Mouse (Mus musculus): Measurements from ENCODE around the gene Gucy1b2. TPM values are rescaled to one million over a fixed set of nuclear protein-coding genes. Genes with fewer than 3 reads are reported as not detected.

Gucy1b2 gene
- total and polyA plus RNA-seq, 2 experiments from 2014 or later: 0.04 TPM; not detected in 1

GRCm38 (mm10) chr14:62437806-62438205 lies 18.3 kb downstream of the Gucy1b2 start:
- ATAC-seq (ENCODE audit: insufficient read depth, low read depth) (no peak), DNase-seq (ENCODE audit: low spot score) (no peak)
- Histone ChIP-seq H3K36me3 (replicated peaks; ENCODE audit: control insufficient read depth, insufficient read depth, low read length) (no peaks in the 10 kb centered on the region), H3K4me1 (ENCODE audit: control insufficient read depth, insufficient read depth) (no peaks in the 10 kb centered on the region), H3K9ac (replicated peaks; ENCODE audit: low read depth, low read length) (no peak overlapping the region), H3K4me3 (ENCODE audit: low read depth, low read length) (no peak overlapping the region), H3K4me2 (ENCODE audit: low read depth, low read length) (no peak overlapping the region), H3K27me3 (ENCODE audit: control insufficient read depth, insufficient read depth, low read length) (no peaks in the 10 kb centered on the region), H3K9me3 (replicated peaks; ENCODE audit: control insufficient read depth, low read length) (no peaks in the 10 kb centered on the region), H3K27ac (ENCODE audit: low read depth) (no peak overlapping the region)
- WGBS: 83% methylated on average over 2 of the region's 2 CpGs
- TF ChIP-seq EP300 (IDR thresholded peaks at IDR 0.05; ENCODE audit: low read depth) (no peak), CTCF (IDR thresholded peaks at IDR 0.05; ENCODE audit: low read depth) (no peak)

- Histone ChIP-seq H3K4me3 (ENCODE audit: low read depth, low read length) (no peak overlapping the region), H3K9me3 (replicated peaks; ENCODE audit: control insufficient read depth, low read length) (no peaks in the 10 kb centered on the region), H3K9ac (replicated peaks; ENCODE audit: low read depth, low read length) (no peak overlapping the region), H3K27ac (ENCODE audit: low read depth) (no peak overlapping the region), H3K36me3 (replicated peaks; ENCODE audit: control insufficient read depth, insufficient read depth, low read length) (no peaks in the 10 kb centered on the region), H3K4me1 (ENCODE audit: control insufficient read depth, insufficient read depth) (no peaks in the 10 kb centered on the region), H3K27me3 (ENCODE audit: control insufficient read depth, insufficient read depth, low read length) (no peaks in the 10 kb centered on the region), H3K4me2 (ENCODE audit: low read depth, low read length) (no peak overlapping the region)
- no peak for ATAC-seq (ENCODE audit: insufficient read depth, low read depth)
- DNase-seq (ENCODE audit: low spot score): no peak
- TF ChIP-seq CTCF (IDR thresholded peaks at IDR 0.05; ENCODE audit: low read depth) (no peak), EP300 (IDR thresholded peaks at IDR 0.05; ENCODE audit: low read depth) (no peak)
- 61% methylated on average over 2 of the region's 2 CpGs for WGBS
These were observed 30.8 kb downstream of the Gucy1b2 start for GRCm38 (mm10) chr14:62425277-62425691.

- Histone ChIP-seq H3K9ac (replicated peaks; ENCODE audit: low read depth, low read length) (no peak overlapping the region), H3K36me3 (replicated peaks; ENCODE audit: control insufficient read depth, insufficient read depth, low read length) (no peaks in the 10 kb centered on the region), H3K9me3 (replicated peaks; ENCODE audit: control insufficient read depth, low read length) (no peaks in the 10 kb centered on the region), H3K4me2 (ENCODE audit: low read depth, low read length) (no peak overlapping the region), H3K27ac (ENCODE audit: low read depth) (no peak overlapping the region), H3K4me3 (ENCODE audit: low read depth, low read length) (no peak overlapping the region), H3K4me1 (ENCODE audit: control insufficient read depth, insufficient read depth) (peaks cover 5% of the 10 kb centered on the region; the same call in 1 of the 2 replicates), H3K27me3 (ENCODE audit: control insufficient read depth, insufficient read depth, low read length) (no peaks in the 10 kb centered on the region)
- TF ChIP-seq EP300 (IDR thresholded peaks at IDR 0.05; ENCODE audit: low read depth): no peak
- TF ChIP-seq CTCF (IDR thresholded peaks at IDR 0.05; ENCODE audit: low read depth): no peak
- WGBS: 60% methylated on average over 4 of the region's 4 CpGs
- no peak for DNase-seq (ENCODE audit: low spot score)
- ATAC-seq (ENCODE audit: insufficient read depth, low read depth): no peak
These were observed 33.8 kb downstream of the Gucy1b2 start for GRCm38 (mm10) chr14:62422265-62422664.

- H3K9ac ChIP-seq (replicated peaks; ENCODE audit: low read depth, low read length): no peak overlapping the region
- H3K4me1 ChIP-seq (ENCODE audit: control insufficient read depth, insufficient read depth): peaks cover 14% of the 10 kb centered on the region; the same call in 1 of the 2 replicates
- no peak overlapping the region for H3K27ac ChIP-seq (ENCODE audit: low read depth)
- no peaks in the 10 kb centered on the region for H3K27me3 ChIP-seq (ENCODE audit: control insufficient read depth, insufficient read depth, low read length)
- no peaks in the 10 kb centered on the region for H3K9me3 ChIP-seq (replicated peaks; ENCODE audit: control insufficient read depth, low read length)
- no peaks in the 10 kb centered on the region for H3K36me3 ChIP-seq (replicated peaks; ENCODE audit: control insufficient read depth, insufficient read depth, low read length)
- H3K4me2 ChIP-seq (ENCODE audit: low read depth, low read length): no peak overlapping the region
- 81% methylated on average over 3 of the region's 3 CpGs for WGBS
- no peak for ATAC-seq (ENCODE audit: insufficient read depth, low read depth)
- DNase-seq (ENCODE audit: low spot score): no peak
- no peak for TF ChIP-seq EP300 (IDR thresholded peaks at IDR 0.05; ENCODE audit: low read depth)
- TF ChIP-seq CTCF (IDR thresholded peaks at IDR 0.05; ENCODE audit: low read depth): no peak
- no peak overlapping the region for H3K4me3 ChIP-seq (ENCODE audit: low read depth, low read length)
These were observed 38.6 kb downstream of the Gucy1b2 start for GRCm38 (mm10) chr14:62417501-62417900.

- ATAC-seq (ENCODE audit: insufficient read depth, low read depth): peak; percentile 79
- no peaks in the 10 kb centered on the region for H3K27me3 ChIP-seq (ENCODE audit: control insufficient read depth, insufficient read depth, low read length)
- no peak overlapping the region for H3K9ac ChIP-seq (replicated peaks; ENCODE audit: low read depth, low read length)
These were observed 39.4 kb downstream of the Gucy1b2 start for GRCm38 (mm10) chr14:62416742-62417134.

More at GRCm38 (mm10) chr14:62416742-62417134, 39.4 kb downstream of the Gucy1b2 start:
- 0 out of 2 replicates have a peak overlapping the region, but pooled peaks have one; percentile 1 for H3K27ac ChIP-seq (ENCODE audit: low read depth)
- no peaks in the 10 kb centered on the region for H3K36me3 ChIP-seq (replicated peaks; ENCODE audit: control insufficient read depth, insufficient read depth, low read length)
- H3K4me2 ChIP-seq (ENCODE audit: low read depth, low read length): no peak overlapping the region
- H3K9me3 ChIP-seq (replicated peaks; ENCODE audit: control insufficient read depth, low read length): no peaks in the 10 kb centered on the region
- no peak for TF ChIP-seq CTCF (IDR thresholded peaks at IDR 0.05; ENCODE audit: low read depth)
- TF ChIP-seq EP300 (IDR thresholded peaks at IDR 0.05; ENCODE audit: low read depth): no peak
- H3K4me1 ChIP-seq (ENCODE audit: control insufficient read depth, insufficient read depth): peaks cover 14% of the 10 kb centered on the region; the same call in 1 of the 2 replicates
- H3K4me3 ChIP-seq (ENCODE audit: low read depth, low read length): no peak overlapping the region
- 10% methylated on average over 1 of the region's 1 CpGs for WGBS
- peak; percentile 70 for DNase-seq (ENCODE audit: low spot score)

Measured in heart, postnatal 0 days (tissue).